ENCODE assay signal across 21 mouse cellular contexts in genomic region chr2:122299911-122300655, GRCm38 (mm10). TPM values are rescaled to one million over a fixed set of nuclear protein-coding genes. Genes with fewer than 3 reads are reported as not detected.
A peak's percentile ranks its signal among the peaks of the same experiment; 100 is the strongest.
DNase-seq lines count a peak whose midpoint lies in the region; ATAC-seq and TF ChIP-seq lines count a peak whose summit lies in the region.
"Had no signal": no experiment of that assay in that cellular context is flagged by ENCODE, and none has a peak within 500 bp of the region (broad histone marks: within the 10 kb centered on the region; RNA-seq: fewer than 3 reads in every experiment).

No protein-coding gene starts in this region.

- H3K4me1 ChIP-seq in forebrain, embryonic 10.5 days = peaks cover 58% of the 10 kb centered on the region
- peaks cover 22% of the 10 kb centered on the region for H3K4me1 ChIP-seq in forebrain, embryonic 11.5 days (replicated peaks; ENCODE audit: control insufficient read depth, insufficient read depth, low read length)
- peaks cover 55% of the 10 kb centered on the region for H3K4me1 ChIP-seq in midbrain, embryonic 10.5 days
- H3K4me1 ChIP-seq in midbrain, embryonic 15.5 days = peaks cover 44% of the 10 kb centered on the region
- peaks cover 8% of the 10 kb centered on the region; the same call in 1 of the 2 replicates for H3K4me1 ChIP-seq in limb, embryonic 11.5 days (ENCODE audit: control insufficient read depth, insufficient read depth, low read length)
- H3K4me1 ChIP-seq in stomach, postnatal 0 days (replicated peaks; ENCODE audit: control insufficient read depth, insufficient read depth) = no peaks in the 10 kb centered on the region; the same call in 1 of the 2 replicates

- no peak for ATAC-seq in forebrain, embryonic 11.5 days (replicated peaks; ENCODE audit: low FRiP score)
- no peak for ATAC-seq in midbrain, embryonic 15.5 days (replicated peaks)
- no peak for ATAC-seq in limb, embryonic 11.5 days (ENCODE audit: insufficient number of reproducible peaks, low FRiP score, low TSS enrichment, low read depth)
- no peak for ATAC-seq in stomach, postnatal 0 days (ENCODE audit: low FRiP score, low TSS enrichment)
- ATAC-seq: liver, postnatal 0 days had no signal

- H3K27ac ChIP-seq in forebrain, embryonic 10.5 days = no peak overlapping the region
- H3K27ac ChIP-seq in forebrain, embryonic 11.5 days (ENCODE audit: low read depth, low read length) = no peak overlapping the region
- H3K27ac ChIP-seq in midbrain, embryonic 10.5 days (replicated peaks) = no peak overlapping the region
- no peak overlapping the region for H3K27ac ChIP-seq in midbrain, embryonic 15.5 days
- H3K27ac ChIP-seq in limb, embryonic 11.5 days (replicated peaks; ENCODE audit: low read depth, low read length) = no peak overlapping the region
- H3K27ac ChIP-seq in stomach, postnatal 0 days (replicated peaks) = no peak overlapping the region
- H3K27ac ChIP-seq: embryonic facial prominence, embryonic 15.5 days; neural tube, embryonic 13.5 days had no signal

- H3K9ac ChIP-seq in forebrain, embryonic 11.5 days (ENCODE audit: low read length) = no peak overlapping the region
- H3K9ac ChIP-seq in midbrain, embryonic 15.5 days = no peak overlapping the region
- H3K9ac ChIP-seq in limb, embryonic 11.5 days (ENCODE audit: low read length) = no peak overlapping the region
- H3K9ac ChIP-seq in stomach, postnatal 0 days (ENCODE audit: low read length) = no peak overlapping the region
- H3K9ac ChIP-seq: embryonic facial prominence, embryonic 15.5 days; liver, postnatal 0 days; neural tube, embryonic 13.5 days had no signal

- H3K4me2 ChIP-seq in forebrain, embryonic 11.5 days (ENCODE audit: low read depth, low read length, severe bottlenecking) = no peak overlapping the region
- H3K4me2 ChIP-seq in midbrain, embryonic 15.5 days = no peak overlapping the region
- no peak overlapping the region for H3K4me2 ChIP-seq in limb, embryonic 11.5 days (ENCODE audit: low read depth, severe bottlenecking)
- H3K4me2 ChIP-seq in stomach, postnatal 0 days (replicated peaks; ENCODE audit: low read depth) = peak overlapping the region; percentile 3; the same call in 1 of the 2 replicates

- TF ChIP-seq EP300 in stomach, postnatal 0 days (optimal IDR thresholded peaks at IDR 0.05) = no peak

- H3K36me3 ChIP-seq in forebrain, embryonic 10.5 days (replicated peaks) = no peaks in the 10 kb centered on the region
- H3K36me3 ChIP-seq in forebrain, embryonic 11.5 days (ENCODE audit: control insufficient read depth, insufficient read depth, low read length) = no peaks in the 10 kb centered on the region
- no peaks in the 10 kb centered on the region for H3K36me3 ChIP-seq in midbrain, embryonic 10.5 days
- no peaks in the 10 kb centered on the region for H3K36me3 ChIP-seq in midbrain, embryonic 15.5 days (replicated peaks)
- no peaks in the 10 kb centered on the region for H3K36me3 ChIP-seq in limb, embryonic 11.5 days (ENCODE audit: control insufficient read depth, insufficient read depth, low read length)
- H3K36me3 ChIP-seq in stomach, postnatal 0 days (ENCODE audit: control insufficient read depth, insufficient read depth, low read length) = no peaks in the 10 kb centered on the region
- H3K36me3 ChIP-seq: embryonic facial prominence, embryonic 15.5 days; neural tube, embryonic 13.5 days had no signal

- TF ChIP-seq CTCF in stomach, postnatal 0 days (IDR thresholded peaks at IDR 0.05; ENCODE audit: low read depth) = 0 out of 2 replicates have a peak, but pooled peaks have one; percentile 18

- WGBS in forebrain, embryonic 10.5 days = 6% methylated on average over 14 of the region's 14 CpGs
- WGBS in forebrain, embryonic 11.5 days = 7% methylated on average over 14 of the region's 14 CpGs
- WGBS in midbrain, embryonic 10.5 days = 5% methylated on average over 14 of the region's 14 CpGs
- WGBS in midbrain, embryonic 15.5 days = 10% methylated on average over 14 of the region's 14 CpGs
- 9% methylated on average over 14 of the region's 14 CpGs for WGBS in limb, embryonic 11.5 days
- WGBS in stomach, postnatal 0 days = 20% methylated on average over 14 of the region's 14 CpGs

- H3K4me3 ChIP-seq in forebrain, embryonic 10.5 days = no peak overlapping the region
- H3K4me3 ChIP-seq in forebrain, embryonic 11.5 days (ENCODE audit: low read depth, low read length) = no peak overlapping the region
- H3K4me3 ChIP-seq in midbrain, embryonic 10.5 days = no peak overlapping the region
- H3K4me3 ChIP-seq in midbrain, embryonic 15.5 days = no peak overlapping the region
- no peak overlapping the region for H3K4me3 ChIP-seq in limb, embryonic 11.5 days (ENCODE audit: low read depth, low read length)
- H3K4me3 ChIP-seq in stomach, postnatal 0 days (ENCODE audit: low read depth, low read length) = peak overlapping the region; percentile 19; the same call in 1 of the 2 replicates

- H3K27me3 ChIP-seq in forebrain, embryonic 10.5 days (ENCODE audit: poor library complexity, severe bottlenecking) = peaks cover 100% of the 10 kb centered on the region
- H3K27me3 ChIP-seq in forebrain, embryonic 11.5 days (ENCODE audit: control insufficient read depth, insufficient read depth, low read length) = peaks cover 76% of the 10 kb centered on the region
- H3K27me3 ChIP-seq in midbrain, embryonic 10.5 days (ENCODE audit: low read depth, poor library complexity, severe bottlenecking) = peaks cover 100% of the 10 kb centered on the region
- peaks cover 90% of the 10 kb centered on the region for H3K27me3 ChIP-seq in midbrain, embryonic 15.5 days (replicated peaks)
- peaks cover 81% of the 10 kb centered on the region for H3K27me3 ChIP-seq in limb, embryonic 11.5 days (ENCODE audit: control insufficient read depth, insufficient read depth, low read length)
- peaks cover 22% of the 10 kb centered on the region; the same call in 1 of the 2 replicates for H3K27me3 ChIP-seq in stomach, postnatal 0 days (ENCODE audit: control insufficient read depth, insufficient read depth, low read length)

- H3K9me3 ChIP-seq in forebrain, embryonic 10.5 days = no peaks in the 10 kb centered on the region
- H3K9me3 ChIP-seq in forebrain, embryonic 11.5 days (ENCODE audit: control insufficient read depth, low read length) = no peaks in the 10 kb centered on the region
- no peaks in the 10 kb centered on the region for H3K9me3 ChIP-seq in midbrain, embryonic 10.5 days (replicated peaks)
- no peaks in the 10 kb centered on the region for H3K9me3 ChIP-seq in midbrain, embryonic 15.5 days
- H3K9me3 ChIP-seq in limb, embryonic 11.5 days (ENCODE audit: control insufficient read depth, low read length) = no peaks in the 10 kb centered on the region
- no peaks in the 10 kb centered on the region for H3K9me3 ChIP-seq in stomach, postnatal 0 days (ENCODE audit: control insufficient read depth, low read length)
- H3K9me3 ChIP-seq: embryonic facial prominence, embryonic 15.5 days; neural tube, embryonic 13.5 days had no signal

- peak; percentile 23 for DNase-seq in forebrain, embryonic 10.5 days (ENCODE audit: extremely low spot score, low spot score)
- DNase-seq in forebrain, embryonic 11.5 days (ENCODE audit: low spot score) = no peak
- peak; percentile 27 for DNase-seq in midbrain, embryonic 10.5 days (ENCODE audit: low spot score)
- peak; percentile 31 for DNase-seq in limb, embryonic 11.5 days (ENCODE audit: low spot score)
- no peak for DNase-seq in stomach, postnatal 0 days (ENCODE audit: low spot score)
- DNase-seq in cerebellum, postnatal 25 days = no peak
- DNase-seq: cerebellum, adult 8-10 months; gastrocnemius, postnatal 14 days; heart, adult 18-20 months; heart, postnatal 4 days; kidney, adult 11 months; kidney, postnatal 10 days; liver, postnatal 0 days; lung, postnatal 10 days had no signal

RNA-seq across cellular contexts. Expression of gene Duoxa2, which starts 1.4 kb away (rescaled TPM):
- not detected in 2 replicates for polyA plus RNA-seq in forebrain, embryonic 10.5 days (2016; fragmentation: Nextera tagmentation; extraction: Ambion mirVana)
- not detected in 2 replicates for polyA plus RNA-seq in forebrain, embryonic 11.5 days (2014; fragmentation: Nextera tagmentation; extraction: Ambion mirVana)
- not detected in 2 replicates for polyA plus RNA-seq in midbrain, embryonic 10.5 days (2016; fragmentation: Nextera tagmentation; extraction: Ambion mirVana)
- polyA plus RNA-seq in midbrain, embryonic 15.5 days (2015; fragmentation: Nextera tagmentation; extraction: Ambion mirVana) = 0.17 and 0.20 TPM in 2 replicates
- polyA plus RNA-seq in limb, embryonic 11.5 days (2014; fragmentation: Nextera tagmentation; extraction: Ambion mirVana) = not detected in 2 replicates
- 98.8 and 101 TPM in 2 replicates for polyA plus RNA-seq in stomach, postnatal 0 days (2015; fragmentation: Nextera tagmentation; extraction: Ambion mirVana)
- polyA plus RNA-seq: embryonic facial prominence, embryonic 15.5 days; frontal cortex, adult 2 months; heart, embryonic 14.5 days; liver, adult 2 months; liver, postnatal 0 days; neural tube, embryonic 13.5 days; spleen, adult 2 months had no signal

RNA-seq across cellular contexts. Expression of gene Duox2, which starts 1.8 kb away (rescaled TPM):
- not detected in 2 replicates for polyA plus RNA-seq in forebrain, embryonic 10.5 days (2016; fragmentation: Nextera tagmentation; extraction: Ambion mirVana)
- not detected in 2 replicates for polyA plus RNA-seq in forebrain, embryonic 11.5 days (2014; fragmentation: Nextera tagmentation; extraction: Ambion mirVana)
- polyA plus RNA-seq in midbrain, embryonic 10.5 days (2016; fragmentation: Nextera tagmentation; extraction: Ambion mirVana) = not detected in 2 replicates
- not detected in 2 replicates for polyA plus RNA-seq in midbrain, embryonic 15.5 days (2015; fragmentation: Nextera tagmentation; extraction: Ambion mirVana)
- polyA plus RNA-seq in limb, embryonic 11.5 days (2014; fragmentation: Nextera tagmentation; extraction: Ambion mirVana) = not detected in 2 replicates
- polyA plus RNA-seq in stomach, postnatal 0 days (2015; fragmentation: Nextera tagmentation; extraction: Ambion mirVana) = 15.2 and 17.2 TPM in 2 replicates
- polyA plus RNA-seq: neural tube, embryonic 13.5 days had no signal

RNA-seq across cellular contexts. Expression of gene Duoxa1, which starts 13.4 kb away (rescaled TPM):
- polyA plus RNA-seq in forebrain, embryonic 10.5 days (2016; fragmentation: Nextera tagmentation; extraction: Ambion mirVana) = not detected in 2 replicates
- not detected in 2 replicates for polyA plus RNA-seq in forebrain, embryonic 11.5 days (2014; fragmentation: Nextera tagmentation; extraction: Ambion mirVana)
- not detected in 2 replicates for polyA plus RNA-seq in midbrain, embryonic 10.5 days (2016; fragmentation: Nextera tagmentation; extraction: Ambion mirVana)
- polyA plus RNA-seq in midbrain, embryonic 15.5 days (2015; fragmentation: Nextera tagmentation; extraction: Ambion mirVana) = 0.30 and 0.32 TPM in 2 replicates
- 0.72 and 1.0 TPM in 2 replicates for polyA plus RNA-seq in limb, embryonic 11.5 days (2014; fragmentation: Nextera tagmentation; extraction: Ambion mirVana)
- 17.3 and 19.4 TPM in 2 replicates for polyA plus RNA-seq in stomach, postnatal 0 days (2015; fragmentation: Nextera tagmentation; extraction: Ambion mirVana)
- polyA plus RNA-seq: frontal cortex, adult 2 months; heart, embryonic 14.5 days; liver, adult 2 months; liver, postnatal 0 days; neural tube, embryonic 13.5 days; spleen, adult 2 months had no signal

RNA-seq across cellular contexts. Expression of gene Duox1, which starts 15.4 kb away (rescaled TPM):
- polyA plus RNA-seq in forebrain, embryonic 10.5 days (2016; fragmentation: Nextera tagmentation; extraction: Ambion mirVana) = 0.05 TPM in 1 of 2 replicates, not detected in the other
- polyA plus RNA-seq in forebrain, embryonic 11.5 days (2014; fragmentation: Nextera tagmentation; extraction: Ambion mirVana) = 0.05 TPM in 1 of 2 replicates, not detected in the other
- 0.02 TPM in 2 replicates for polyA plus RNA-seq in midbrain, embryonic 10.5 days (2016; fragmentation: Nextera tagmentation; extraction: Ambion mirVana)
- 0.08 and 0.13 TPM in 2 replicates for polyA plus RNA-seq in midbrain, embryonic 15.5 days (2015; fragmentation: Nextera tagmentation; extraction: Ambion mirVana)
- polyA plus RNA-seq in limb, embryonic 11.5 days (2014; fragmentation: Nextera tagmentation; extraction: Ambion mirVana) = 0.04 and 0.13 TPM in 2 replicates
- polyA plus RNA-seq in stomach, postnatal 0 days (2015; fragmentation: Nextera tagmentation; extraction: Ambion mirVana) = 3.5 and 4.3 TPM in 2 replicates
- polyA plus RNA-seq: liver, adult 2 months; liver, postnatal 0 days; spleen, adult 2 months had no signal

Comparison
In these comparisons a context has a peak if more than half of its experiments do, and no peak if none do; other contexts are left out.
1. DNase-seq: peak in forebrain, embryonic 10.5 days (single experiment), midbrain, embryonic 10.5 days (single experiment) and limb, embryonic 11.5 days (single experiment); none in forebrain, embryonic 11.5 days (single experiment), stomach, postnatal 0 days (single experiment) and cerebellum, postnatal 25 days (0 of 2).
2. RNA of gene Duoxa2, which starts 1.4 kb away (polyA plus RNA-seq): 98.8 to 101 TPM in stomach, postnatal 0 days; 0.17 to 0.20 TPM in midbrain, embryonic 15.5 days, not detected in forebrain, embryonic 10.5 days, not detected in forebrain, embryonic 11.5 days, not detected in midbrain, embryonic 10.5 days and not detected in limb, embryonic 11.5 days; every median in the first group is over 10 times any median in the second.
3. RNA of gene Duox2, which starts 1.8 kb away (polyA plus RNA-seq): 15.2 to 17.2 TPM in stomach, postnatal 0 days; not detected in midbrain, embryonic 15.5 days, not detected in forebrain, embryonic 10.5 days, not detected in forebrain, embryonic 11.5 days, not detected in midbrain, embryonic 10.5 days and not detected in limb, embryonic 11.5 days; every median in the first group is over 10 times any median in the second.